Mouse (Mus musculus): Measurements from ENCODE around the gene Ifi202b.
"Not testable (repeated sequence)": the region's sequence is repeated elsewhere in the genome, so short reads cannot be mapped to it uniquely, and the experiment has no call there.

Ifi202b gene

GRCm38 (mm10) chr1:173982694-173983305 lies at the start of gene Ifi202b:
Ifi202b (minus strand) TSS chr1:173982744.
- not testable (repeated sequence) for DNase-seq (ENCODE audit: low read depth, low spot score)

GRCm38 (mm10) chr1:174031698-174032097 lies 49.2 kb upstream of the Ifi202b start, which contains the start of gene Ifi205:
Ifi205 (minus strand) TSS chr1:174031810.
- no peak for DNase-seq (ENCODE audit: low read depth, low spot score)

GRCm38 (mm10) chr1:174007050-174007449 lies 24.5 kb upstream of the Ifi202b start:
- DNase-seq (ENCODE audit: low read depth, low spot score) = not testable (repeated sequence)

- DNase-seq (ENCODE audit: low read depth, low spot score) = not testable (repeated sequence)
Observed at GRCm38 (mm10) chr1:174004352-174005109, 22.0 kb upstream of the Ifi202b start.

- no peak for DNase-seq (ENCODE audit: low read depth, low spot score)
Observed at GRCm38 (mm10) chr1:173995003-173995402, 12.5 kb upstream of the Ifi202b start.

- DNase-seq (ENCODE audit: low read depth, low spot score) = peak; percentile 82
Observed at GRCm38 (mm10) chr1:173981038-173981437, 1.5 kb downstream of the Ifi202b start.

- no peak for DNase-seq (ENCODE audit: low read depth, low spot score)
Observed at GRCm38 (mm10) chr1:173977622-173978021, 4.9 kb downstream of the Ifi202b start.

GRCm38 (mm10) chr1:173973111-173973510 lies 9.4 kb downstream of the Ifi202b start:
- no peak for DNase-seq (ENCODE audit: low read depth, low spot score)

- not testable (repeated sequence) for DNase-seq (ENCODE audit: low read depth, low spot score)
Observed at GRCm38 (mm10) chr1:173961491-173961890, 21.1 kb downstream of the Ifi202b start.

- DNase-seq (ENCODE audit: low read depth, low spot score) = not testable (repeated sequence)
Observed at GRCm38 (mm10) chr1:173959998-173960397, 22.5 kb downstream of the Ifi202b start.

- DNase-seq (ENCODE audit: low read depth, low spot score) = not testable (repeated sequence)
Observed at GRCm38 (mm10) chr1:173955839-173956527, 26.6 kb downstream of the Ifi202b start.

- DNase-seq (ENCODE audit: low read depth, low spot score) = no peak
Observed at GRCm38 (mm10) chr1:173955071-173955796, 27.3 kb downstream of the Ifi202b start.

GRCm38 (mm10) chr1:173953563-173953962 lies 29.0 kb downstream of the Ifi202b start:
- no peak for DNase-seq (ENCODE audit: low read depth, low spot score)

GRCm38 (mm10) chr1:173949044-173949443 lies 33.5 kb downstream of the Ifi202b start:
- DNase-seq (ENCODE audit: low read depth, low spot score) = not testable (repeated sequence)

GRCm38 (mm10) chr1:173942780-173943066 lies 39.8 kb downstream of the Ifi202b start:
- not testable (repeated sequence) for DNase-seq (ENCODE audit: low read depth, low spot score)

- not testable (repeated sequence) for DNase-seq (ENCODE audit: low read depth, low spot score)
Observed at GRCm38 (mm10) chr1:173941924-173942779, 40.4 kb downstream of the Ifi202b start, which contains the start of the genes Mndal and Ifi203. Mndal (minus strand) TSS chr1:173942491. Ifi203 (minus strand) TSS chr1:173942672.

- DNase-seq (ENCODE audit: low read depth, low spot score) = not testable (repeated sequence)
Observed at GRCm38 (mm10) chr1:173941522-173941921, 41.0 kb downstream of the Ifi202b start.

- DNase-seq (ENCODE audit: low read depth, low spot score) = not testable (repeated sequence)
Observed at GRCm38 (mm10) chr1:173919279-173919678, 63.3 kb downstream of the Ifi202b start.

- DNase-seq (ENCODE audit: low read depth, low spot score) = no peak
Observed at GRCm38 (mm10) chr1:173914559-173914958, 68.0 kb downstream of the Ifi202b start.

GRCm38 (mm10) chr1:173913256-173913791 lies 69.2 kb downstream of the Ifi202b start:
- not testable (repeated sequence) for DNase-seq (ENCODE audit: low read depth, low spot score)
